Mouse (Mus musculus) frontal cortex, postnatal 36 days (tissue): ENCODE measurements at regions not wholly inside any gene's neighbourhood (a gene's known extent, or its start where the extent isn't known, plus 50 kb on each side); places are given as distances from the start of the nearest gene placed in this dataset.

Experiments
- DNase-seq, 2 experiments: peaks; one replicate each; pipeline ENCODE4 v3.0.0; 2022; ENCODE audit warnings: low spot score in 2 of 2

DNA sequence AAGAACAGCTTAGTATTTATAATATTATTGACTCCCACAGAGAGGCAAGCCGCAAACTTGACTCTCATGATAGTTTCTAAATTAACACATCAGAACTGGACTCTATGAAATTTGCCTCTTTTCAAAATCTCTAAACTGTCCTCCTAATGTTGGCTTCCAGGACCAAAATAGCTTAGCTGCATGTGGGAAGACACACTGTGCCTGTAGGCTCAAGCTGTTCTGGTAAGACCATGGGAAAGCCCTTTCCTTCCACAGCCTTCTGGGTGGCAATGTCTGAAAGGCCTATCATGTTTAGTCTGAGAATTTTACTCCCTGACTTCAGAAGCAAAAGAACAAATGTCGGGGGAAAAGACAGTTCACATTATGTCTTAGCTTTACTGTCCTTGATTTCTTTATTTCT, 203.1 kb upstream of the Slc8a1 start:
- peak; percentile 4 to 25 for DNase-seq

DNA sequence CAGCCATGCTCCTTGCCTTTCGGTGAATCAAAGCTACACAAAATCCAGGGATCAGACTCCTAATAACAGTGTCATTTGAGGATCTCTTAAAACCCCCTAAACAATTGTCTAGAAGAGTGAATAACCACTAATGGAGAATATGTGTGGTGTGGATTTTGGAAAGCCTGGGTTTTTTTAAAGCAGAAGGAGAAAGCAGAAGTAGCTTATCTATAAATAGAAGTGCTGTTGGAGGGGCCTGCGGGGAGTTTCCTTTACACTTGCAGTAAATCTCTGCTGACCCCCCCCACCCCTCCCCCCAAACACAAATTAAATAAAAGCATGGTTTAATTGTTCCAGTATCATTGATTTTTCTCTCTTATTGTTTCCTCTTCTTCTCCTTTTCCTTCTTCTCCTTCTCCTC, 192.6 kb upstream of the Slc8a1 start:
- no peak for DNase-seq

DNA sequence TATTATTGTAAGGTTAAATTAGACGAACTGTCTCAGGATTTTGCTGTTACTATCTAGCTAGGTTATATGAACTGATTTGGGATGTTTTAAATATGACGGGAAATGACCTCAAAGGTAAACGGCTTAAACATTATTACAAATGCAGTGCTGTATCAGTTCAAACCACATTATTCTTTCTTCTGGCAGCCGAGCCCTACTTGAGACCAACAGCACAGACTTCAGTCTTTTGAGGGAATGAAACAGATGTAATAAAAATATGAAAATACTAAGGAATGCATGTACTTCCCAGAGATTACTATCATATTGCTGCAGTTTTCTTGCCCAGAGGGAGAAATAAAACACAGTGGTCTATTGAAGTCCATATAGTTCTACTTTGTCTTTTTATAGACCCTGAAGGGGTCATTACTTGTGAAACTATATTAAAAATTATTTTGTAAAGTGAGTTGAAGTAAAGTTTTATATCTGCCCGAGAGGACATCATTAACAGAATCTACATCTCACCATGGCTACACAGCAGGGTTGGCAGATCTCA, 168.4 kb upstream of the Slc8a1 start:
- DNase-seq: no peak

DNA sequence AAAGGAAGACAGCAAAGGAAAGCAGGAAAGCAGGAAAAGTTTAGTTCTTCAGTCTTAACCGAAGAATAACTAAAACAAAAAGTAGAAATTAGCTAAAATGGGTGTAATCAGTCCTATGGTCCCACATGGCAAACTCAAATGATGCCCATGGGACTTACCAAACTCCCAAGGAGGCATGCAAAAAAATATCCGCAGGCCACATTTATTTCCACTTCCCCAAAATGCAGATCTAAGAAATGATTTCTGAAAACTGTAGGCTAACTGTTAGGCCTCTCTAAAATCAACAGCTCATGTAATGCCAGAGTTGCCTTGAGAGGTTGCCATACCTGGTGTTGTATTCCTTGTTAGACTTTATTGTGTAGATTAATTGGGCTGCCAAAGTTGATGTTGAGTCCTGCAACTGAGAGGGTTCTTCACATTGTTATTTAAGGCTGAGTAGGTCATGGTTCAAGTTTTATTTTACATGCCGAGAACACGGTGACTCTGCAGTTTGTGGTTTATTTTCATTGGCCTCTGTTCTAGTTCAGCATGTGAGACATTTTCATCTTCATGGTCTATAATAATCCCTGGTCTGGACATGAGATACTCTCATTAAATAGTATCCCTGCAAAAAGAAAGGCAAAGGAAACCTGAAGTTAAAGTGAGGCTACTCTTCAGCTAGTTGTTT, 164.0 kb upstream of the Slc8a1 start:
- no peak for DNase-seq

DNA sequence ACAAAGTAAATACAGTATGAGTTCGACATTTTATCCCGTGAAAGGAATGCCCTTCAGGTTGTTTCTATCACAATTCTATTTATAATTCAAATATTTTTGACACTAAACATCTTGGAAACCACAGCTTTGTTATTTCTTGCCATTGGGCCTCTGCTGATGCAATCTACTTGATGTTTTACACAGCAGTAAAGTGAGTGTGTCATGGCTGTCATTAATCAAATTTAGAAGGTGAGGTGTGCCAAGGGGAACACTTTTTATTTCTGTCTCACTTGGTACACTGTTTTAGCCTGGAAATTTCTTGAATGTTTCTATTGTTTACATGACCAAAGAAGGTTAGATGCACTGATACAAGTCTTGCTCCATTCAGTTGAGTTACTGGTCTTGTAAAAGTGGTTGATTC, 160.8 kb upstream of the Slc8a1 start:
- DNase-seq: no peak

DNA sequence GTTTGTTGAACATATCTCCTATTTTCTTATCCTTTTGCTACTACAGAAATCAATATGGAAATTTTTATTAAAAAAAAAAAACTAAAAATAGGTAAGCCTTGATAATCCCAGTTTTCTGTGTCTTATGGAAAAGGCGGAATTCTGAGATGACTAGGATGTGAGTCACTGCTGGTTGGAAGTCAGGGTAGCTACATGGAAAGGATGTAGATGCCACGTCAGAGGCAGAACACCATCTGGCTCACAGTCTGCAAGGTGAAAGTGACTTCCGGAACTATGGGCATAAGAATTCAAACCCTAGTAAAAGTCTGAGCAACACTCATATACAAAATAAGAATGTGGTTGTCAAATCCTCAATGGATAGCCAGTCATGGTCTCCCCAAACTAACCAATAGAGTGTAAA, 140.0 kb upstream of the Slc8a1 start:
- DNase-seq: peak in 1 of 2 experiments; percentile 15

DNA sequence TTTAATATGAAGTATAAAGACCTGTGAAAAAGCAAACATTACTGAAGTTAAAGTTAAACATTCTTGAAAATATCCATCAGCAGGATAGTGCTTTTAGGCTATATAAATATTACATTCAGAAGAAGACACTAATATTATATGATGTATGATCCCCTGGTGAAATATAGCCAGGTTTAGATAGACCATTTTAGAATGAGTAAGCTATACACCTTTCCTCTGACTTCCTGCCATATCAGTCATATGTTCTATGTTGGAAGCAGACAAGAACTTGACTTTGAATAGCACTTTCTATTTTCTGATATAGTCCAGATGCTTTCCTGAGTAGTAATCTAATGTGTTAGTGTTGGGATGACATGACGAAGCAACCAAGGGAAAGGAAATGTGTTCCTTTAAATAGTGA, 128.5 kb upstream of the Slc8a1 start:
- no peak for DNase-seq

DNA sequence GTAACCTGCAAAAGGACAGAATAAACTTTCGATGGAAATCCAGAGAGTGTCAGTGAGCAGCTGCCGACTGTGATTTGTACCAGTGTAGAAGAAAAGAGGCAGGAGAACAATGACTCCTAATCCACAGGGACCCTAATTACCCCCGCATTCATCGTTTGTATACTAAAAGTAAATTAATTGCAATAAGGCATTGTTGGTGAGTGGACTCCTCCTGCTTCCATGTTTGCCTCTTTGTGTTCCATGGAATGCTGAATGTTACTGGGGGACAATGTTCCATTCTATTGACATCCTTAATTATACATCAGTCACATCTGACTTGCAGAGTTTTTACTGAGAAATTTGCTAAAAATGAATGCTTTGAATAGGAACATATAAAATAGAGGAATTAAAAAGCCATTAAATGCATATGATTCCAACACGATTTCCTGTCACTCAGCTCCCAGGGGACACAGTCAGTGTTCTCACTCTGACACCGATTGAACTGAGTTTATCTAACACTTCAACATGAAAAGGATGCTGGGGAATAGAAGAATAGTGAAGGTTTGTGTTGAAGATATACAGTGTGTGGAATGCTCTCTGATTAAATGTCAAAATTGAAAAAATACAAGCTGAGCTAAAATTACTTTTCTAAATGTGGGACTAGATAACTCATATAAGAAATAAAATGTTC, 111.3 kb upstream of the Slc8a1 start:
- no peak for DNase-seq

DNA sequence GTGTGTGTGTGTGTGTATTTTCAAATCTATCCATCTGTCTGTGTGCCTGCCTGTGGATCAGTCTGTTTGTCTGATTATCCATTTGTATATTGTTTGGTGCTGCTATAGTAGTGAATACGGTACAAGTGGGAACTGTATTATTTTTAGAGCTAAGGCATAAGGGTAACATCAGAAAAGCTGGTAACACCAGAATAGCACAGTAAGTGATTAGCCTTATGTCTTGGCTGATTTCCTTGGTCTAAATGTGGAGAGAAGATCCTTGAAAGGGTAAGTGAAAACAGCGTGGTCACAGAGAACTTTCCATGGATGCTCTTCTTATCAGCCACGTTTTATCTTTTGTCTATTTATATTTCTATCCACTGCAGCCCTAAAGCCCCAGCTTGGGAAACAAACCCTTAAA, 105.6 kb upstream of the Slc8a1 start:
- DNase-seq: no peak

DNA sequence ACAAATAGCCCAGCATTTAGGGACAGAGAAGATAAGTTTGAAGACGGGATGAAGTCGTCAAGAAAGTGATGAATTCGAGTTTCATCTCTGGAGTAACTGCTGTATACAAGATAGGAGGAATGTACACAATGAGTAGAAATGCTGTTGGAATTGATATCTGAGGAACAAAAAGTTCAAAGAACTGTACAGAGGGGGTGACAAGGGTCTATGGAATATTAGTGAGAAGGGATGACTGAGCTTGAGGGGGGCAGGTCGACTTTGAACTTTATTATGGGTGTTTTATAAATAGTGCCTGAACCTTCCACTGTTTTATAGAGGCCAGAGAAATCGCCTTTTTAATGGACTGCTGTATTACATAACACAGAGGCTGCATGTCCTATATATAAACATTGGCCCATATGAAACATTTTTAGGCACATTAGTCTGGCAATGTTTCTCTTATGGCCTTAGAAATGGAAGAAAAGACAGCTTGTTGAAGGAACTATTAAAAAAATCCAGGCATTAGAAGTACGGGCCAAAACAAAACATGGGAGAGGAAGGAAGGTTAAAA, 59.7 kb upstream of the Slc8a1 start:
- DNase-seq: no peak

DNA sequence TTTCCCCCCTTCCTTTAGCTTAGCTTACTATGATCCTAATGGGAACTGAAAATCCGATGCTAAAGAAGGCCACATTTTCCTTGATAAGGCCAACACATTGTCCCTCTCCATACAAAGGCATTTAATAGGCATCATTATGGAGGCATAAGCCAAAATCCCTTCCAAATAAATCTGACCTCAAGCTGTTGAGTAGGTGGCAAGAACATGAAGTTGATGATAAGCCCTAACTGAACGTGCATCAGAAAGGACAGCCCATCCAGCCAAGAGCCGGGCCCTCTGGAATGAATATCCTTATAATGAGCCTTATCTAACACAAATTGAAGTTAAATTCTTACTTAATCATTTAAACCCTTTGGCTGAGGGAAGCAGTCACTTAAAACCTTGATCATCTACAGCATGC, 50.6 kb upstream of the Slc8a1 start:
- DNase-seq: no peak
